Mouse (Mus musculus): ENCODE measurements around the gene Mark3.

- TF ChIP-seq POLR2A (IDR thresholded peaks at IDR 0.05; ENCODE audit: low read depth, low read length), result peak; percentile 94
- no peak for TF ChIP-seq CTCF (IDR thresholded peaks at IDR 0.05; ENCODE audit: borderline replicate concordance, insufficient read depth, low read length)
These were observed 130.3 kb downstream of the Mark3 start for GRCm38 (mm10) chr12:111704609-111705008.

All from embryonic fibroblast, embryonic 13.5 days (primary cell).